Mouse (Mus musculus): ENCODE measurements at regions not wholly inside any gene's neighbourhood (a gene's known extent, or its start where the extent isn't known, plus 50 kb on each side); places are given as distances from the start of the nearest gene placed in this dataset.

DNA sequence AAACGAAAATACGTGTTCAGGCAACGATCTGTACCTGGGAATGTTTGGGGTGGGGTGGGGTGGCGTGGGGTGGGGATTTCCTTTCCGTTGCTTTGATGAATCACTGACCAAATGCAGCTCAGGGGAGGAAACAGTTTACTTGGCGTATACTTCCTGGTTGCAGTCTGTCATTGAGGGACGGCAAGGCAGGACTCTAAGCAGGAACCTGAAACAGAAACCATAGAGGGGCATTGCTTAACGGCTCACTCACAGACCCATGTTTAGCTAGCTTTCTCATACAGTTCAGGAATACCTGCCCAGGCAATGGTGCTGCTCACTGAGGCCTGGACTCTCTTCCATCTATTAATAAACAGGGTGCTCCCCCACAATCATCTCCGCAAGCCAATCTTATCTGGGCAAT, 55.1 kb upstream of the Smox start:
- no peak for DNase-seq (ENCODE audit: low spot score in 2 of 2)

GRCm38 (mm10) chr2:131430474-131430873, 60.8 kb upstream of the Smox start:
- DNase-seq (ENCODE audit: low spot score in 2 of 2) = no peak

DNA sequence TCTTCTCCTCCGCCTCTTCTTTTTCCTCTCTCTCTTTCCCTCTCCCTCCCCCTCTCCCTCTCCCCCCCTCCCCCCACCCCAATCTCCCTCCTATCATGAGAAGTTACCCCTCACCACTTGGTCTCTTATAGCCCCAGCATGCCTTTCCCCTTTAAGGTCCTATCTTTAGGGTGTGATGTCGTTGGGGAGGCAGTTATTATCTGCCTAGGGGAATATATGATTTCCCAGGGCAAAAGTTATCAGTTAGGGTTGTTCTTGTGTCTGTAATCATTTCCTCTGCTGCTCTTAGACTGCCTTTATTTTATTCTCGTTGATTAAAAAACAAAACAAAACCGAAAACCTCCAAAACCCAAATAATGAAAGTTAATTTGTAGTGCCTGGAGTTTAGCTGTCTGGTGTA, 63.2 kb upstream of the Smox start:
- DNase-seq (ENCODE audit: low spot score in 2 of 2) = no peak

- DNase-seq (ENCODE audit: low spot score in 2 of 2) = no peak
Measured at GRCm38 (mm10) chr2:131426941-131427340, 64.4 kb upstream of the Smox start.

DNA sequence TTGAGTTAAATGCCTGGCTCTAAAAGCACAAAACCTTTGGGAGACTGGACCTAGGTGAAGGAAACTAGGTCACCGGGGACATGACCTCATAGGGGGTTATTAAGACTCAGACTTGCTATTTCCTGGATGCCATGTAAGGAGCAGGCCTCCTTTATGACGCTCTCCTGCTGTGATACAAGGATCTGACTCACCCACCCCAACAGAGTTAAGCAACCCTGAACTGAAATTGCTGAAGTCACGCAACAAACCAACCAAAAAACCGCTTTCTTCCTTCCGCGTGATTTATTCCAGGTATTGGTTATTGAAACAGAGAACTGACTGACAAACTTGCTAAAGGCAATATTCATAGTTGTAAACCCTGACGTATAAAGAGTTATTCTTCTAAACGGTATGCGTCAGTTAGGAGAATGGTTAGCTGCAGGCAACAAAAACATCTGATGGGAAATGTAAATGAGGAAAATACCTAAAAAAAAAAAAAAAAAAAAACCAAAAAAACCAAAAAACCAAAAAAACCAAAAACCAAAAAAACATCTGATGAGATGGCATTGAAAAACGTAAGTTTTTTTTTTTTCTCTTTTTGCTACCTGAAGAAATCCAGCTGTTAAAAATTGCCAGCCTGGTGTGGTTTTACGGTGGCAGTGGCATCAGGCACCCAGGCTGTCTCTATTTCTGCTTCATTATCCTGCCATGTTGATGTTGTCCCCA, 67.5 kb upstream of the Smox start:
- no peak for DNase-seq (ENCODE audit: low spot score in 2 of 2)

GRCm38 (mm10) chr2:131422907-131423445, 68.3 kb upstream of the Smox start:
- DNase-seq (ENCODE audit: low spot score in 2 of 2) = peak in 1 of 2 experiments; percentile 29

DNA sequence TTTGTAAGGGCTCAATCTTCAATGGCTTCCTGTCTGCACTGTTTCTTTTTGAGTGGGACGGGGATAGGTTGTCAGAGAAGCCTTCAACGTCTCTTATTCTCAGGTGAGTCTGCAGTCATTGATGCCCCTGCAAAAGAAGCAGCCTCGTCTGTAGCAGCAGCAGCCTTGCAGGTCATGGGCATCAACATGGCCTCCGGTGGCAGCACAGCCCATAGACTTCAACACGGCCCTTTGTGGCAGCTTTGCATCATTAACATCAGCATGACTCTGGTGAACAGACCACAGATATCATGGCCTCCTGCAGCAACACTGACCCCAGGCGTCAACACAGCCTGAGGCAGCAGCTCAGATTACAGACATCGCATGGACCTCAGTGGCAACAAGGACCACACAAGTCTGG, 65.4 kb upstream of the Rnf24 start:
- no peak for DNase-seq (ENCODE audit: low spot score in 2 of 2)

GRCm38 (mm10) chr2:131417472-131417871, 64.8 kb upstream of the Rnf24 start:
- no peak for DNase-seq (ENCODE audit: low spot score in 2 of 2)

DNA sequence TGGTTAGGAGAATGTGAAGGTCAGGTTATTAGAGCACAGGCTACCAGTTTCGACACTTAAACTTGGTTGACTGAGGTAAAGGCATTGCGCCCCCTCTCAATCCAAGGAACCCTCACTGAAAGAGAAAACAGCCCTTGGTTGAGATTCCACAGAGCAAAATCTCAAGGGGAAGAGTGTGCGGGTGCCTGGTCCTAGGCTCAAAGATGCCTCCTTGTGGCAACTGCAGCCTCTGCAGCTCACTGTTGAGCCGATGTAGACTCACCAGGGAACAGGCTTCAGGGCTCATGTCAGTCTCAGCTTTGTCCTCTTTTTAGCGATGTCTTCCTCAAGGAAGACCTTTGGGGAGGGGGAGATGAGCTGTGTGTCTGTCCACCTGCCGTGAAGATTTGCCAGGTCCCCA, 63.8 kb upstream of the Rnf24 start:
- peak in 1 of 2 experiments; percentile 27 for DNase-seq (ENCODE audit: low spot score in 2 of 2)

DNA sequence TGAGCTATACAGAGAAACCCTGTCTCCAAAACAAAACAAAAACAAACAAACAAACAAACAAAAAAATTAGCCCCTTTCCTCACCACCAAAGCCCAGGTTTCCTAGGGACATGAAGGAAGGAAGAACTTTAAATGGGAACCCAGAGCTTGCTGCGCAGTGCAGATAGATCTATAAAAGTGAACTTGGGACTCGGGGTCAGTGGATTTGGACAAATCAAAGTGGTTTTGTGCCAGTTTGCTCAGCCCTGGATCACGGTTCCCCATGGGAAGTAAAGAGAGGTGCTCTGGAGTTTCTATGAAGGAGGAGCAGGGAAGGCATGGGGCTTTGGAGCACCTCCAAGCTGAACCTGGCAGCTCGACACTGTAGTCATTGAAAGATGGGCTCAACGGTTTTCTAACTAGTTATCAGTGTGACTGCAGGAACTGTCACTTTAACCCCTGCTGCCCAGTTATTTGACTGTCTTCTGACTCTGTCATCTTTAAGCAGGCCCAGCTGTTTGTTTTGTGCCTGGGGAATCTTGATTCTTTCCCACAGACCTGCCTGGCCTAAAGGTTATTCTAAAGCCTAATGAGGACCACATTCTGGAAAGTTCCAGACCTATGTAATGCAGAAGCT, 58.3 kb upstream of the Rnf24 start:
- no peak for DNase-seq (ENCODE audit: low spot score in 2 of 2)

- no peak for DNase-seq (ENCODE audit: low spot score in 2 of 2)
Measured at GRCm38 (mm10) chr2:131407337-131407736, 54.6 kb upstream of the Rnf24 start.

DNA sequence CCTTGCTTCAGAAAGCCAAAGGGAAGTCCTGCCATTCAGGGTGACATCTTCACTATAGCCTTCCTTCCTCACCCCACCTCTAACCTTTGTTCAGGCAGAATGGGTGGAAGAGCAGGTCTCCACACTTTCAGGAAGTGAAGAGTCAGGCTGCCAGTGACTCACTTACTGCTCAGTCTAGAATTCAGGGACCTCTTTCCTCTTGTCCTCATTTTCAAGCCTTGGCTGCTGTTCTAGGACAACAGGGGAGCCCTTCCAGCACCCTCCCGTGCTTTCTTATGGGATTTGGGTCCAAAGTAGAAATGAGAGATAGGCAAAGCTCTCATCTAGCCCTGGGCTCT, 51.5 kb upstream of the Rnf24 start:
- DNase-seq (ENCODE audit: low spot score in 2 of 2) = no peak

- DNase-seq (ENCODE audit: low spot score in 2 of 2) = no peak
Measured at GRCm38 (mm10) chr2:131403543-131404217, 51.0 kb upstream of the Rnf24 start.

Measured in adrenal gland, postnatal 4 days (tissue).